In genomic region chr7:136094681-136095360, GRCm38 (mm10) we compare ENCODE assay signal across 21 mouse cellular contexts.
A peak's percentile ranks its signal among the peaks of the same experiment; 100 is the strongest.
DNase-seq lines count a peak whose midpoint lies in the region; ATAC-seq lines count a peak whose summit lies in the region.
"Had no signal": no experiment of that assay in that cellular context is flagged by ENCODE, and none has a peak within 500 bp of the region (broad histone marks: within the 10 kb centered on the region; RNA-seq: fewer than 3 reads in every experiment).

No protein-coding gene starts in this region.

- H3K27ac ChIP-seq in hindbrain, embryonic 12.5 days: 0 out of 2 replicates have a peak overlapping the region, but pooled peaks have one; percentile 4
- H3K27ac ChIP-seq in hindbrain, embryonic 16.5 days (ENCODE audit: low read depth, low read length): no peak overlapping the region
- H3K27ac ChIP-seq in neural tube, embryonic 13.5 days (replicated peaks): peak overlapping the region; percentile 38; the same call in 1 of the 2 replicates
- H3K27ac ChIP-seq in neural tube, embryonic 15.5 days (replicated peaks): no peak overlapping the region
- peak overlapping the region; percentile 13; the same call in 1 of the 2 replicates for H3K27ac ChIP-seq in hindbrain, embryonic 13.5 days
- H3K27ac ChIP-seq: embryonic facial prominence, embryonic 13.5 days; heart, embryonic 15.5 days; kidney, embryonic 15.5 days; limb, embryonic 12.5 days; liver, embryonic 13.5 days had no signal

- no peak for ATAC-seq in hindbrain, embryonic 12.5 days (ENCODE audit: low FRiP score)
- no peak for ATAC-seq in hindbrain, embryonic 16.5 days
- ATAC-seq in neural tube, embryonic 13.5 days (ENCODE audit: low read depth): no peak
- ATAC-seq in neural tube, embryonic 15.5 days (ENCODE audit: low FRiP score): no peak
- no peak for ATAC-seq in hindbrain, embryonic 13.5 days (ENCODE audit: low FRiP score)
- ATAC-seq: forebrain, embryonic 16.5 days; intestine, embryonic 16.5 days had no signal

- 63% methylated on average over 14 of the region's 14 CpGs for WGBS in hindbrain, embryonic 12.5 days
- 56% methylated on average over 14 of the region's 14 CpGs for WGBS in hindbrain, embryonic 16.5 days
- WGBS in neural tube, embryonic 13.5 days: 48% methylated on average over 14 of the region's 14 CpGs
- WGBS in neural tube, embryonic 15.5 days: 38% methylated on average over 14 of the region's 14 CpGs
- WGBS in hindbrain, embryonic 13.5 days: 53% methylated on average over 14 of the region's 14 CpGs

- peaks cover 19% of the 10 kb centered on the region for H3K4me1 ChIP-seq in hindbrain, embryonic 12.5 days
- no peaks in the 10 kb centered on the region for H3K4me1 ChIP-seq in hindbrain, embryonic 16.5 days (ENCODE audit: control insufficient read depth, insufficient read depth, low read depth, low read length)
- H3K4me1 ChIP-seq in neural tube, embryonic 13.5 days (replicated peaks): peaks cover 17% of the 10 kb centered on the region
- H3K4me1 ChIP-seq in neural tube, embryonic 15.5 days: peaks cover 10% of the 10 kb centered on the region
- peaks cover 10% of the 10 kb centered on the region for H3K4me1 ChIP-seq in hindbrain, embryonic 13.5 days (replicated peaks)
- H3K4me1 ChIP-seq: heart, embryonic 15.5 days; liver, embryonic 13.5 days had no signal

- no peak overlapping the region for H3K4me2 ChIP-seq in hindbrain, embryonic 12.5 days (replicated peaks)
- no peak overlapping the region for H3K4me2 ChIP-seq in hindbrain, embryonic 16.5 days (ENCODE audit: low read length)
- 0 out of 2 replicates have a peak overlapping the region, but pooled peaks have one; percentile 12 for H3K4me2 ChIP-seq in neural tube, embryonic 13.5 days
- H3K4me2 ChIP-seq in neural tube, embryonic 15.5 days: no peak overlapping the region
- H3K4me2 ChIP-seq in hindbrain, embryonic 13.5 days: peak overlapping the region; percentile 5; the same call in 1 of the 2 replicates
- H3K4me2 ChIP-seq: embryonic facial prominence, embryonic 13.5 days; heart, embryonic 15.5 days; kidney, embryonic 15.5 days; limb, embryonic 12.5 days; liver, embryonic 13.5 days; lung, embryonic 14.5 days had no signal

- no peaks in the 10 kb centered on the region for H3K27me3 ChIP-seq in hindbrain, embryonic 12.5 days
- no peaks in the 10 kb centered on the region for H3K27me3 ChIP-seq in hindbrain, embryonic 16.5 days (replicated peaks; ENCODE audit: control insufficient read depth, insufficient read depth, low read length)
- no peaks in the 10 kb centered on the region; the same call in 1 of the 2 replicates for H3K27me3 ChIP-seq in neural tube, embryonic 13.5 days
- no peaks in the 10 kb centered on the region for H3K27me3 ChIP-seq in neural tube, embryonic 15.5 days (replicated peaks)
- no peaks in the 10 kb centered on the region for H3K27me3 ChIP-seq in hindbrain, embryonic 13.5 days
- H3K27me3 ChIP-seq: heart, embryonic 15.5 days; kidney, embryonic 15.5 days; liver, embryonic 13.5 days had no signal

- H3K4me3 ChIP-seq in hindbrain, embryonic 12.5 days: no peak overlapping the region
- H3K4me3 ChIP-seq in hindbrain, embryonic 16.5 days (ENCODE audit: low read length): no peak overlapping the region
- no peak overlapping the region for H3K4me3 ChIP-seq in neural tube, embryonic 13.5 days
- H3K4me3 ChIP-seq in neural tube, embryonic 15.5 days (replicated peaks): no peak overlapping the region
- H3K4me3 ChIP-seq in hindbrain, embryonic 13.5 days: no peak overlapping the region
- H3K4me3 ChIP-seq: embryonic facial prominence, embryonic 13.5 days; heart, embryonic 15.5 days; kidney, embryonic 15.5 days; limb, embryonic 12.5 days; liver, embryonic 13.5 days had no signal

- H3K9me3 ChIP-seq in hindbrain, embryonic 12.5 days (replicated peaks): no peaks in the 10 kb centered on the region
- no peaks in the 10 kb centered on the region for H3K9me3 ChIP-seq in hindbrain, embryonic 16.5 days (ENCODE audit: control insufficient read depth, low read length)
- no peaks in the 10 kb centered on the region for H3K9me3 ChIP-seq in neural tube, embryonic 13.5 days
- H3K9me3 ChIP-seq in neural tube, embryonic 15.5 days (replicated peaks): no peaks in the 10 kb centered on the region
- H3K9me3 ChIP-seq in hindbrain, embryonic 13.5 days: no peaks in the 10 kb centered on the region
- H3K9me3 ChIP-seq: embryonic facial prominence, embryonic 13.5 days; heart, embryonic 15.5 days; kidney, embryonic 15.5 days; limb, embryonic 12.5 days; liver, embryonic 13.5 days had no signal

- no peaks in the 10 kb centered on the region for H3K36me3 ChIP-seq in hindbrain, embryonic 12.5 days
- H3K36me3 ChIP-seq in hindbrain, embryonic 16.5 days (ENCODE audit: control insufficient read depth, insufficient read depth, low read length): no peaks in the 10 kb centered on the region
- H3K36me3 ChIP-seq in neural tube, embryonic 13.5 days: no peaks in the 10 kb centered on the region
- no peaks in the 10 kb centered on the region for H3K36me3 ChIP-seq in neural tube, embryonic 15.5 days
- H3K36me3 ChIP-seq in hindbrain, embryonic 13.5 days: no peaks in the 10 kb centered on the region
- H3K36me3 ChIP-seq: embryonic facial prominence, embryonic 13.5 days; heart, embryonic 15.5 days; kidney, embryonic 15.5 days; limb, embryonic 12.5 days; liver, embryonic 13.5 days had no signal

- no peak overlapping the region for H3K9ac ChIP-seq in hindbrain, embryonic 12.5 days
- H3K9ac ChIP-seq in hindbrain, embryonic 16.5 days (ENCODE audit: low read depth, low read length): no peak overlapping the region
- no peak overlapping the region for H3K9ac ChIP-seq in neural tube, embryonic 13.5 days
- H3K9ac ChIP-seq in neural tube, embryonic 15.5 days (replicated peaks): no peak overlapping the region
- no peak overlapping the region for H3K9ac ChIP-seq in hindbrain, embryonic 13.5 days
- H3K9ac ChIP-seq: embryonic facial prominence, embryonic 13.5 days; heart, embryonic 15.5 days; kidney, embryonic 15.5 days; limb, embryonic 12.5 days; liver, embryonic 13.5 days; lung, embryonic 14.5 days had no signal

- no peak for DNase-seq in adipocyte (ENCODE audit: low spot score)
- DNase-seq in ovary, postnatal 10 days (ENCODE audit: low spot score): no peak
- DNase-seq: B cell, adult 2 months; cerebellum, adult 9-11 months; gastrocnemius, postnatal 25 days; kidney, postnatal 4 days; layer of hippocampus, adult 9-11 months; liver, embryonic 13.5 days; lung, embryonic 14.5 days; lung, postnatal 4 days had no signal

Comparison
In these comparisons a context has a peak if more than half of its experiments do, and no peak if none do; other contexts are left out.
1. H3K27ac ChIP-seq: peak in hindbrain, embryonic 12.5 days (single experiment), neural tube, embryonic 13.5 days (single experiment) and hindbrain, embryonic 13.5 days (single experiment); none in hindbrain, embryonic 16.5 days (single experiment) and neural tube, embryonic 15.5 days (single experiment).
2. H3K4me2 ChIP-seq: peak in neural tube, embryonic 13.5 days (single experiment) and hindbrain, embryonic 13.5 days (single experiment); none in hindbrain, embryonic 12.5 days (single experiment), hindbrain, embryonic 16.5 days (single experiment) and neural tube, embryonic 15.5 days (single experiment).